Mouse (Mus musculus) thymus, postnatal 4 days (tissue): ENCODE measurements around the gene Accs.

Experiments used
- DNase-seq: peaks from one replicate; pipeline ENCODE4 v3.0.0; 2021

Gene Accs

DNA sequence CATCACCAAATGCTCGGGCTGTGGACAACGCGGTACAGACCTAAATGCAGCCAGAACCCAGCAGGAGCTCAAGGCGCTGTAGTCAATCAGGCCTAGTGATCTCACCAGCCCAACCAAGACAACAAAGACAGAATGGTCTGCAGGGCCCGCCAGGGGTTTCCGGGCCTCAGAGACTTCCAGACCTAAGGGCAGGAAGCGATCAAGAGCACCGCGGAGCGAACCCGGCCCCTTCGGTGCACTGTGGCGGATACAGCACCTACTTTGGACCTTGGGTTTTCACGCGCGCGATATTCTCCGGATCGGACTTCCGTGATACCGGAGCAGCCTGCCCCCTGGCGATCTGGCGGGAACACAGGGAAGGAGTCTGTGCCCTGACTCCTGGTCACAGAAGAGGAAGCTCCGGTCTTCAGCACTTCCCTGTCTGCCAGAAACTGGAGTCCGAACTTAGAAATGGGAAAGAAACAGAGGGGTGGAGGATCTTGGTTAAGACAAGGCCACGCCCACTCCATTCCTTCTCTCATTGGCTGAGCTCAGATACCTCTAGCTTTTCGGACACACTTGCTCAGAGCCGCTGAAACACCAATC is at the start of gene Accs:
Gene Accs (minus strand): TSS at position 439 of the 585 bp plus-strand sequence.
- peak; percentile 61 for DNase-seq

DNA sequence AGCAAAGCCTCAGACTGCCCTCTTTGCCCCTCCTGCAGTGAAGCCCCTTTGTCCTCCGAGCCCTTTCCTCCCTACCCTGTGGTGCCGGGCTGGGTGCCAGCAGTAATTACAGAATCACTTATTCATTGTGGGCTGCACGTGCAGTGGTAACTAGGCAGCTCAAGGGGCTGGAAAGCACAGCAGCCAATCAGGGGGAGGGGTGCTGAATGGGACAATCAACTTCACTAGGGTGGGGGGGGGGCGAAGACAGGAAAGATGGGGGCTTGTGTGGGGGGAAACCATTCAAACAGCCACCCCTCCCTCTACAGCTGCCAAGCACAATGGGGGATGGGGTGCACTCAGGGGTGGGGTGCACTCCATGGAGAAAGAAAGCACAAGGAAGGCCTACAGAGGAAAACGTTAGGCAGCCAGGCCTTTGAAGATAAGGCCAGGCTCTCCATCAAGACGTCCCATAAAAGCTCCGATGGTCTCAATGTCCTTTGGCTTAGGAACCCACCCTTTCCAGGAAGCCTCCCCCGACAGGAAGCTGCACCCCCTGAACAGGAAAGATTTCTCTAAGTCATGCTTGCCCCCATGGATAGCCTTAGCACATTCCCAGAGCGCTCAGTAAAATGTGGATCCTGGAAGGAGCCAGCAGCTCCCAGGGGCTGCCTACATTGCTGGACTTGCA is 42.0 kb upstream of the Accs start:
- no peak for DNase-seq

DNA sequence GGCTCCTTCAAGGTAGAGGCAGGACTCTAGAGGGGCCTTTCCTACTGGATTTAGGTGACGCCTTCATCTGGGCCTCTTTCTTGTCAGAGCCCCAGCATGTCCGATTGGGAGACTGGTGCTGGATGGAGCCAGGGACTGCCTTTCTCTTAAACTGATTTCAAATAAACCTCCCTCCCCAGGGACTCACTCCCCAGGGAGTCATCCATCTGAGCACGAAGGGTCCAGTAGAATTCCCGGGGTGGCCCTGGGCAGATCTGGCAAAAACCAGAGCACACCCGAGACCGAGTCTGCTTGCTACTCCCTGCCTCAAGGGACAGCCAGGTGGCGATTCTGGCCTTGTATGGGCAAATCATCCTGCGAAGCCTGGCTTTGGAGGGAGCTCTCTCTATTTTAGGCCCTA is 40.4 kb upstream of the Accs start:
- no peak for DNase-seq

- DNase-seq: no peak
These were observed 39.3 kb upstream of the Accs start for GRCm38 (mm10) chr2:93889071-93889470.

DNA sequence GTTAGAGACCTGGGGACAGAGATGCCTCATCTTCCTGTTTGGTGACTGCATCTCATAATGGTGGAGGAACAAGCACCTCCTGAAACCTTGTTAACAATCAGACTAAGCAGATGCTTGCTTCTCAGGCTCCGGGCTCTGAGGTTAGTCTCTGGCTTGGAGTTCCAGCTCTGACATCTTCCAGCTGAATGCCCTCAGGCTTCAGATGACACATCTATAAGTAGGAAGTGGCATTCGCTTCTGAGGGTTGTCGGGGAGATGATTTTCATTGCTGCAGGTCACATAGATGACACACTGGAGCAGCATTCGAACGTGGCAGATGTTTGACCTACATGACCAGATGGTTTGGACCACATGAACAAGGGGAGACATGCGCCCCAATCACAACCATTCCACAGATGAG is 38.6 kb upstream of the Accs start:
- DNase-seq: no peak

- DNase-seq: no peak
These were observed 37.5 kb upstream of the Accs start for GRCm38 (mm10) chr2:93887273-93887672.

DNA sequence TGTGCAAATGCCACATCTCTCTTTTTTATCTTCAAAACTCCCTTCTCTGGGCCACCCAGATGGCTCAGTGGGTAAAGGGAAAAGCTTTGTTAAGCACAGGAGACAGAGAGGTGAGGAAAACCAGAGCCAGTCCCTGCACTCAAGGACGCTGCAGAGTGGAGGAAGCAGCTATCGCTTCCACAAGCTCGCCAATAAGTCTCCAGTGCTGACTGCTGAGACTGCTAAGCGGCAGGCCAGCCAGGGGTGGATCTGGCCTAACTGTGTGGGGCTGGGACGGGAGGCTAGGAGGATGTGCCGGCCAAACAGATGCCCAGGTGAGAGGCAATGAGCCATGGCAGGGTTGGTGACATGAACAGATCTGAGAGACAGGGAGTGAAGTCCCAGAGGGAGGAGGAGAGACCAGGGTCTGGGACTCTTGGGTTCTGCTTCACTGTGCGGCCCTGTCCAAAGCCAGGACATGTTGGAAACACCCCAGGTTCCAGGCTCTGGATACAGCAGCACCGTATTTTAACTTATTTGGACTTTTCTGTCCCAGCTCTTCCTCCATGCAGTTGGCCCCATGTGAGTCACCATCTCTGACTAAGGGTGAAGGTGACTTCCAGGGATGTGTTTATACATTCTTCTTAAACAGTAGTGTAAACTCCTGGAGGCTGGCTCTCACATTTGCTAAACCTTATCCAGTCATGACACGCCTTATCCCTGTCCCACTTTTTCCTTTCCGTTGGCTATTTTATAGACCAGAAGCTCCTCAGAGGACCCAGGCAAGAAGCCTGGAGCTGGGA is 36.5 kb upstream of the Accs start:
- no peak for DNase-seq

GRCm38 (mm10) chr2:93883066-93883465 is 33.3 kb upstream of the Accs start:
- DNase-seq: no peak

GRCm38 (mm10) chr2:93881640-93882367 is 32.1 kb upstream of the Accs start:
- no peak for DNase-seq

GRCm38 (mm10) chr2:93880981-93881380 is 31.2 kb upstream of the Accs start:
- DNase-seq: no peak

GRCm38 (mm10) chr2:93880450-93880849 is 30.7 kb upstream of the Accs start:
- no peak for DNase-seq

DNA sequence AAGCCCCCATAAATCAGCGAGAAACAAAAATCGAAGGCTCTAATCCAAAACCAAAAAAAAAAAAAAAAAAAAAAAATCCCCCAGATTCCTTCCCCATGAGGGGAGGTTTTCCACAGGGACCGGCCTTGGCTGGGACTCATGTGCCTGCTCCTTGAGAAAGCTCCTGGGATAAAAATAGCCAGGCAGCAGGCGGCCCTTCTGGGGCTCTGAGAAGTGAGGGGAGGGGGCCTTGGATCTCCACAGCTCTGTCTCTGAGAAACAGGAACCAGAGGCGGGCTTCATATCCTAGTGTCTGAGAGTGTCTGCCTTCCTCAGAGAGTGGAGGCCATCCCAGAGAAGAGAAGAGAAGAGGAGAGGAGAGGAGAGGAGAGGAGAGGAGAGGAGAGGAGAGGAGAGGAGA is 27.3 kb upstream of the Accs start:
- no peak for DNase-seq

DNA sequence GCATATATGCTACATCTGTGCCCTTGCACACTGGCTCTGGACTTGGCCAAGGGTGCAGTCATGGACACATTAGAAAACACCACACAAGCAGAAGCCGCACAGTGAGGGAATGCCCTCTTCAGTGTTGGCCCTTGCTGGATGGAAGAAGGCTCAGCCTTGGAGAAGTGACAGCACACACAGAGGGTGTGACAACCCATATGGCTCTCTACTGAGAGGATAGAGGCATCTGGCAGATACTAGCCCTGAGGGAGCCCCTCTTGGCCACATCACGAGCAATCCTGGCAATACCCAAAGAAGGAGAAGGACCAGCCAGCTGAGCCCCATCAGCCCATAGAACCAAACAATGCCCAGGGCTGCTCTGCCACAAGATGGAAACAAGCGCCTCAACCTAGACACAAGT is 24.9 kb upstream of the Accs start:
- DNase-seq: no peak

GRCm38 (mm10) chr2:93874227-93874514 is 24.4 kb upstream of the Accs start:
- DNase-seq: no peak

- no peak for DNase-seq
These were observed 23.9 kb upstream of the Accs start for GRCm38 (mm10) chr2:93873449-93874226.

- DNase-seq: no peak
These were observed 22.5 kb upstream of the Accs start for GRCm38 (mm10) chr2:93872257-93872656.

DNA sequence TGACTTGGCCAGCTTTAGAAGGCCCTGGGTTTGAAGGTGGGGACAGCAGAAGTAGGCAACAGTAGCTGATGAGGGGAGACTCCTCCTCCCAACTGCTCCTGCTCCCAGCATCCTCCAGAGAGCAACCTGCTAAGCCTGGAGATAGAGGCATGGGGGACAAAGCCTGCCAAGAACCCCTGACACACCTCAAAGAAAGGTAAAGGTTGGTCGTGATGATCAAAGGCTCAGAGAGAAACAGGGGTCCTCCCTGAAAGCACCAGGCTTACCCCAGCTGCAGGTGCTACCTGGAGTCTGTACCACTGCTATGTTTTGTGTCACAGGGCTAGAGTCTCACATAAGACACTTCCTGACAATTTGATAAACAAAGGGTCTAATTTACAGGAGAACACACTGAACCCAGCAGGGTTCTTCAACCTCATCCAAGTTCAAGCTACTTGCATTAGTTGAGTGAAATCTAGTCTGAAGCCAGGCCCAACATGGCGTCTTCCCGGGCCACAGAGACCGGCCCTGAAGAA is 21.7 kb upstream of the Accs start:
- no peak for DNase-seq

DNA sequence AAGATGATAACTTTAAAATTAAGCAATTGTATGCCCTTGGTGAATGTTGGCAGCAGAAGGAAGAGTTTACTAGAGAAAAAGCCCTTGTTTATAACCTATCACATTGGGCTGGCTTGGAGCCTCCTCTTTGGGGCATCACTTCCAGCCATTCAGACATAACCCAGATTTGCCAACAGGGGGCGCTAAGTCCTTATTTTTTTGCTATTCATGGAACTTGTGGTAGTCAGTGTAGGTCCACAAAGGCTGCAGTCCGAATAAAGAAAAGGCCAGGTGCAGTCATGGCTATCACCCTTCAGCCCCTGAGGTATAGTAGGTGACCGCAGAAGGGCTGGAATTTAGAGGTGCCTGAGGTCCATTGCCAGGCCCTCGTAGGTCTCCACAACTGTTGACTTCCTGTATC is 21.1 kb upstream of the Accs start:
- DNase-seq: peak; percentile 63

GRCm38 (mm10) chr2:93869107-93869600 is 19.4 kb upstream of the Accs start, which contains the start of gene Accsl:
Gene Accsl (minus strand): TSS chr2:93869157.
- DNase-seq: no peak

- no peak for DNase-seq
These were observed 18.8 kb upstream of the Accs start for GRCm38 (mm10) chr2:93868566-93868965.

DNA sequence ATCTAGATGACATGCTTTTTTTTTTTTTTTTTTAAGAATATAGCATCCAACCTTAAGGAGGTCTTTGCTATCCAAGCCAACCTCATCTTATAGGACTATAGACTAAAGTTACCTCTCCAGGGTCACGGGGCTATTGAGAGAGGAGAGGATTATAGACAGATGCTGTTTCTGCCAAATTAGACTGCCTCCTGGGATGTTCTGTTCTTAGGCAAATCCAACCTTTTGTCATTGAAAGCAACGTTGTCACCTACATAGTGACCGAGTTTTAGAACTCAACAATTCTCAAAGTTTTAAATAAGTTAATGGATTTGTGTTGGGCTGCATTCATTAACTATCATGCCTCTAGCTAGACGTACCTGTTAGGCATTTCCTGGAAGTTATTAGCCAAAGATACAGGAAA is 13.5 kb upstream of the Accs start:
- no peak for DNase-seq

- no peak for DNase-seq
These were observed 9.1 kb upstream of the Accs start for GRCm38 (mm10) chr2:93858845-93859244.
